Mouse (Mus musculus) testis, adult 2 months (tissue): ENCODE data around the gene Carmil3. TPM values are rescaled to one million over a fixed set of nuclear protein-coding genes. Genes with fewer than 3 reads are reported as not detected.
A peak's percentile ranks its signal among the peaks of the same experiment; 100 is the strongest.

ENCODE experiments used
- H3K27ac ChIP-seq: fragments of 200-500 bp; 2 replicates; pipeline ENCODE4 v1.5.1; 2012; ENCODE audit warnings: low read depth, low read length; ENCODE audit not compliant: control insufficient read depth, insufficient read depth
- H3K27me3 ChIP-seq: fragments of 200-500 bp; 2 replicates; pipeline ENCODE4 v1.6.1; 2012; ENCODE audit warnings: mild to moderate bottlenecking, low read length, moderate library complexity; ENCODE audit not compliant: control insufficient read depth, insufficient read depth
- H3K36me3 ChIP-seq: fragments of 200-500 bp; 2 replicates; pipeline ENCODE4 v1.6.1; 2012; ENCODE audit warnings: mild to moderate bottlenecking, low read length; ENCODE audit not compliant: control insufficient read depth, insufficient read depth
- H3K4me1 ChIP-seq: fragments of 200-500 bp; 2 replicates; pipeline ENCODE4 v1.6.1; 2012; ENCODE audit warnings: low read length; ENCODE audit not compliant: control insufficient read depth, insufficient read depth
- H3K4me3 ChIP-seq: fragments of 200-500 bp; 2 replicates; pipeline ENCODE4 v1.5.1; 2012; ENCODE audit warnings: low read depth, mild to moderate bottlenecking, low read length, moderate library complexity, mixed read lengths; ENCODE audit not compliant: control insufficient read depth
- CTCF ChIP-seq: fragments of 200-500 bp; IDR thresholded peaks from 2 replicates; pipeline ENCODE4 v1.5.1; 2012; ENCODE audit warnings: low read depth, mild to moderate bottlenecking, inconsistent platforms, low read length, moderate library complexity; ENCODE audit not compliant: control insufficient read depth, insufficient read depth, insufficient replicate concordance
- POLR2A ChIP-seq: fragments of 200-500 bp; IDR thresholded peaks from 2 replicates; pipeline ENCODE4 v1.6.1; 2012; ENCODE audit warnings: low read depth, mild to moderate bottlenecking, inconsistent platforms, low read length, moderate library complexity; ENCODE audit not compliant: control insufficient read depth
- polyA plus RNA-seq: library from polyadenylated mRNA; depleted of rRNA; stranded (reverse); fragments of >200 nt; gene quantifications from 2 replicates; pipeline ENCODE4 v1.2.3, GENCODE M21; 2012

Carmil3 gene
- polyA plus RNA-seq, 1 experiment: 1.9 TPM

- TF ChIP-seq POLR2A: no peak
- no peak for TF ChIP-seq CTCF
- Histone ChIP-seq H3K27me3 (no peaks in the 10 kb centered on the region), H3K4me3 (no peak overlapping the region), H3K36me3 (no peaks in the 10 kb centered on the region), H3K4me1 (peaks cover 18% of the 10 kb centered on the region), H3K27ac (no peak overlapping the region)
These were observed 5.2 kb downstream of the Carmil3 start for GRCm38 (mm10) chr14:55495509-55496240.

GRCm38 (mm10) chr14:55496761-55497448 lies 6.5 kb downstream of the Carmil3 start:
- Histone ChIP-seq H3K27ac (no peak overlapping the region), H3K27me3 (no peaks in the 10 kb centered on the region), H3K36me3 (no peaks in the 10 kb centered on the region), H3K4me1 (peaks cover 8% of the 10 kb centered on the region), H3K4me3 (no peak overlapping the region)
- TF ChIP-seq POLR2A (no peak), CTCF (no peak)

- TF ChIP-seq POLR2A (no peak), CTCF (peak; percentile 89)
- H3K27me3 ChIP-seq: no peaks in the 10 kb centered on the region
- peaks cover 8% of the 10 kb centered on the region for H3K4me1 ChIP-seq
- H3K36me3 ChIP-seq: no peaks in the 10 kb centered on the region
- no peak overlapping the region for H3K27ac ChIP-seq
- no peak overlapping the region for H3K4me3 ChIP-seq
These were observed 7.0 kb downstream of the Carmil3 start for GRCm38 (mm10) chr14:55497449-55497821.

GRCm38 (mm10) chr14:55505612-55506011 lies 15.2 kb downstream of the Carmil3 start:
- no peaks in the 10 kb centered on the region for H3K36me3 ChIP-seq
- H3K27me3 ChIP-seq: no peaks in the 10 kb centered on the region
- H3K4me3 ChIP-seq: no peak overlapping the region
- no peak overlapping the region for H3K27ac ChIP-seq
- H3K4me1 ChIP-seq: no peaks in the 10 kb centered on the region
- no peak for TF ChIP-seq CTCF
- no peak for TF ChIP-seq POLR2A

GRCm38 (mm10) chr14:55507801-55508200 lies 17.4 kb downstream of the Carmil3 start:
- Histone ChIP-seq H3K27ac (no peak overlapping the region), H3K4me3 (no peak overlapping the region), H3K4me1 (no peaks in the 10 kb centered on the region), H3K27me3 (no peaks in the 10 kb centered on the region), H3K36me3 (no peaks in the 10 kb centered on the region)
- TF ChIP-seq CTCF (no peak), POLR2A (no peak)

- no peak for TF ChIP-seq CTCF
- no peak for TF ChIP-seq POLR2A
- Histone ChIP-seq H3K4me3 (no peak overlapping the region), H3K4me1 (no peaks in the 10 kb centered on the region), H3K36me3 (no peaks in the 10 kb centered on the region), H3K27ac (no peak overlapping the region), H3K27me3 (no peaks in the 10 kb centered on the region)
These were observed 19.1 kb downstream of the Carmil3 start for GRCm38 (mm10) chr14:55509540-55509939.

GRCm38 (mm10) chr14:55510125-55510731 lies 19.8 kb downstream of the Carmil3 start, which contains the start of gene Cpne6:
Gene Cpne6, plus strand, starts transcription at chr14:55510445.
- Histone ChIP-seq H3K4me1 (no peaks in the 10 kb centered on the region), H3K4me3 (no peak within 1 kb of the TSS), H3K36me3 (no peaks in the 10 kb centered on the region), H3K27ac (no peak within 1 kb of the TSS), H3K27me3 (no peaks in the 10 kb centered on the region)
- TF ChIP-seq POLR2A: no peak
- TF ChIP-seq CTCF: no peak
